Mouse (Mus musculus): Measurements from ENCODE around the gene Dab2.

DNA sequence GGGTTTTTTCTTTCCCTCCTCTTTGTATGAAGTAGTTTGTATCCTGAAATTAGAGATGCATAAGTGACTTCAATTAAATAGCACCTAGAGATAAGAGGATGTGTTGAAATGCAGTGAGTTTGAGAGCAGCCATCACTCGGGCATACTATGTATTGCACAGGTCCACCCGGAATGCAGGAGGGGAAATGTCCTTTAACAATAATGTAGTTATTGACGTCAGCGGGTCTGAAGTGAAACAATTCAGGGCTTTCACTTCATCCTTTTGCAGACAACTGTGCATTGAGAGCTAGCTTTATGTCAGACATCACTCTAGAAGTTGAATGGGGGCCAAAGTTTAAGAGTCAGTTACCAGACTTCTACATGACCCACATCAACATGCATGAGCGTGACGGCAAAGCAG, 40.8 kb downstream of the Dab2 start:
- TF ChIP-seq CTCF (IDR thresholded peaks at IDR 0.05; ENCODE audit: low read depth, low read length) (no peak), POLR2A (IDR thresholded peaks at IDR 0.05; ENCODE audit: insufficient read depth, low read length) (no peak)

All from ES-Bruce4 (cell line).